Mouse (Mus musculus): ENCODE measurements around the gene Mesd. TPM values are rescaled to one million over a fixed set of nuclear protein-coding genes. Genes with fewer than 3 reads are reported as not detected.

Mesd gene
- 10 to 100 TPM; 42.9 to 57.8 (median 53.9) TPM for total RNA-seq (2022)

- peak; percentile 89 for DNase-seq (ENCODE audit: low spot score)
These were observed at the start of gene Mesd, which contains the start of gene Tlnrd1 for GRCm38 (mm10) chr7:83884021-83884658. Gene Mesd (plus strand): TSS chr7:83884466. Gene Tlnrd1 (minus strand): TSS chr7:83884305.

- no peak for DNase-seq (ENCODE audit: low spot score)
These were observed 45.6 kb upstream of the Mesd start for GRCm38 (mm10) chr7:83838525-83839224.

GRCm38 (mm10) chr7:83840076-83840475 is 44.2 kb upstream of the Mesd start:
- no peak for DNase-seq (ENCODE audit: low spot score)

GRCm38 (mm10) chr7:83842486-83843259 is 41.6 kb upstream of the Mesd start:
- no peak for DNase-seq (ENCODE audit: low spot score)

- DNase-seq (ENCODE audit: low spot score), result no peak
These were observed 39.5 kb upstream of the Mesd start for GRCm38 (mm10) chr7:83844807-83845206.

- DNase-seq (ENCODE audit: low spot score), result no peak
These were observed 36.8 kb upstream of the Mesd start for GRCm38 (mm10) chr7:83847187-83848075.

- DNase-seq (ENCODE audit: low spot score), result no peak
These were observed 32.5 kb upstream of the Mesd start for GRCm38 (mm10) chr7:83851569-83852380.

- no peak for DNase-seq (ENCODE audit: low spot score)
These were observed 31.6 kb upstream of the Mesd start for GRCm38 (mm10) chr7:83852381-83853380.

- no peak for DNase-seq (ENCODE audit: low spot score)
These were observed 29.1 kb upstream of the Mesd start for GRCm38 (mm10) chr7:83855203-83855602.

GRCm38 (mm10) chr7:83856353-83857207 is 27.7 kb upstream of the Mesd start:
- peak; percentile 31 for DNase-seq (ENCODE audit: low spot score)

- no peak for DNase-seq (ENCODE audit: low spot score)
These were observed 27.1 kb upstream of the Mesd start for GRCm38 (mm10) chr7:83857208-83857488.

GRCm38 (mm10) chr7:83857921-83858320 is 26.3 kb upstream of the Mesd start:
- DNase-seq (ENCODE audit: low spot score), result no peak

GRCm38 (mm10) chr7:83859378-83860083 is 24.7 kb upstream of the Mesd start:
- DNase-seq (ENCODE audit: low spot score), result no peak

- DNase-seq (ENCODE audit: low spot score), result no peak
These were observed 20.7 kb upstream of the Mesd start for GRCm38 (mm10) chr7:83863554-83863953.

GRCm38 (mm10) chr7:83868200-83868599 is 16.1 kb upstream of the Mesd start:
- no peak for DNase-seq (ENCODE audit: low spot score)

GRCm38 (mm10) chr7:83869839-83870543 is 14.3 kb upstream of the Mesd start:
- no peak for DNase-seq (ENCODE audit: low spot score)

- DNase-seq (ENCODE audit: low spot score), result no peak
These were observed 7.2 kb upstream of the Mesd start for GRCm38 (mm10) chr7:83877088-83877487.

Data from heart, adult 8-10 months (tissue).